Mouse (Mus musculus) neural tube, embryonic 13.5 days (tissue): ENCODE data around the gene Cdon. TPM values are rescaled to one million over a fixed set of nuclear protein-coding genes. Genes with fewer than 3 reads are reported as not detected.
A peak's percentile ranks its signal among the peaks of the same experiment; 100 is the strongest.

ENCODE experiments used
- ATAC-seq: fragments of 200-750 bp; cut with Nextera tagmentation; 2 replicates; pipeline ENCODE4 v1.8.0; 2017; ENCODE audit warnings: low read depth, mild to moderate bottlenecking, moderate TSS enrichment, moderate library complexity
- H3K27ac ChIP-seq: fragments of 300-500 bp; sonication (generic); replicated peaks from 2 replicates; pipeline ENCODE4 v1.5.1; 2015; ENCODE audit warnings: moderate library complexity, mild to moderate bottlenecking, inconsistent platforms
- H3K27me3 ChIP-seq: fragments of 300-500 bp; sonication (generic); 2 replicates; pipeline ENCODE4 v1.6.1; 2015; ENCODE audit warnings: mild to moderate bottlenecking, inconsistent platforms
- H3K36me3 ChIP-seq: fragments of 300-500 bp; sonication (generic); 2 replicates; pipeline ENCODE4 v1.6.1; 2015; ENCODE audit warnings: mild to moderate bottlenecking, inconsistent platforms
- H3K4me1 ChIP-seq: fragments of 300-500 bp; sonication (generic); replicated peaks from 2 replicates; pipeline ENCODE4 v1.6.1; 2015; ENCODE audit warnings: inconsistent platforms
- H3K4me2 ChIP-seq: fragments of 300-500 bp; sonication (generic); 2 replicates; pipeline ENCODE4 v1.6.1; 2015; ENCODE audit warnings: inconsistent platforms, mild to moderate bottlenecking, moderate library complexity
- H3K4me3 ChIP-seq: fragments of 300-500 bp; sonication (generic); 2 replicates; pipeline ENCODE4 v1.5.1; 2015; ENCODE audit warnings: mild to moderate bottlenecking, inconsistent platforms
- H3K9ac ChIP-seq: fragments of 300-500 bp; sonication (generic); 2 replicates; pipeline ENCODE4 v1.6.1; 2015; ENCODE audit warnings: moderate library complexity, mild to moderate bottlenecking, inconsistent platforms
- H3K9me3 ChIP-seq: fragments of 300-500 bp; sonication (generic); 2 replicates; pipeline ENCODE4 v1.6.1; 2016; ENCODE audit warnings: inconsistent platforms
- WGBS: fragments of 180-500 bp; shearing (Covaris S2); methylation state at CpG from one replicate; pipeline ENCODE4 v1.1.7; 2015; 5-methylcytosine and 5-hydroxymethylcytosine counted together
- polyA plus RNA-seq: library from polyadenylated mRNA; unstranded; fragments of >200 nt; fragmentation: Nextera tagmentation; extraction: Ambion mirVana; gene quantifications from 2 replicates; pipeline ENCODE4 v1.2.1, GENCODE M21; 2015

Gene Cdon
- polyA plus RNA-seq, 1 experiment from 2014 or later: 3.5 TPM

GRCm38 (mm10) chr9:35533266-35533665 lies 112.3 kb downstream of the Cdon start:
- Histone ChIP-seq H3K4me1 (peaks cover 8% of the 10 kb centered on the region), H3K27ac (no peak overlapping the region), H3K9ac (no peak overlapping the region), H3K27me3 (no peaks in the 10 kb centered on the region), H3K36me3 (no peaks in the 10 kb centered on the region), H3K9me3 (no peaks in the 10 kb centered on the region), H3K4me3 (no peak overlapping the region), H3K4me2 (no peak overlapping the region)
- 69% methylated on average over 9 of the region's 9 CpGs for WGBS
- ATAC-seq: no peak

DNA sequence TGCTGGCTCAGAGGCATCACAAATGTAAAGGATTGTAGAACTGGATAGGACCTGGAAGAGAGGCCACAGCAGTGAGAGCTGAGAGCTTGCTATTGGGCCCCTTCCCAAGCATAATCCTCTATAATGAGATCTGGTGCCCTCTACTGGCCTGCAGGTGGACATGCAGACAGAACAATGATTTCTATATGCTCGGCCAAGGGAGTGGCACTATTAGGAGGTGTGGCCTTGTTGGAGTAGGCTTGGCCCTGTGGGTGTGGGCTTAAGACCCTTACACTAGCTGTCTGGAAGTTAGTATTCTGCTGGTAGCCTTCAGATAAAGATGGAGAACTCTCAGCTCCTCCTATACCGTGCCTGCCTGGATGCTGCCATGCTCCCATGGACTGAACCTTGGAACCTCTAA lies 114.2 kb downstream of the Cdon start:
- H3K4me3 ChIP-seq: no peak overlapping the region
- H3K4me2 ChIP-seq: no peak overlapping the region
- H3K27ac ChIP-seq: no peak overlapping the region
- no peak overlapping the region for H3K9ac ChIP-seq
- H3K4me1 ChIP-seq: peaks cover 2% of the 10 kb centered on the region
- no peaks in the 10 kb centered on the region for H3K9me3 ChIP-seq
- peak; percentile 92 for ATAC-seq
- H3K27me3 ChIP-seq: no peaks in the 10 kb centered on the region
- 10% methylated on average over 2 of the region's 2 CpGs for WGBS
- H3K36me3 ChIP-seq: peaks cover under 1% of the 10 kb centered on the region; the same call in 1 of the 2 replicates

GRCm38 (mm10) chr9:35535876-35536275 lies 114.9 kb downstream of the Cdon start:
- 82% methylated on average over 4 of the region's 4 CpGs for WGBS
- no peaks in the 10 kb centered on the region for H3K27me3 ChIP-seq
- no peaks in the 10 kb centered on the region for H3K4me1 ChIP-seq
- no peak for ATAC-seq
- no peak overlapping the region for H3K27ac ChIP-seq
- H3K9ac ChIP-seq: no peak overlapping the region
- H3K4me2 ChIP-seq: no peak overlapping the region
- H3K36me3 ChIP-seq: peaks cover 8% of the 10 kb centered on the region; the same call in 1 of the 2 replicates
- H3K9me3 ChIP-seq: no peaks in the 10 kb centered on the region
- H3K4me3 ChIP-seq: no peak overlapping the region

- WGBS: 74% methylated on average over 13 of the region's 13 CpGs
- no peak overlapping the region for H3K9ac ChIP-seq
- H3K4me1 ChIP-seq: no peaks in the 10 kb centered on the region
- no peak for ATAC-seq
- no peaks in the 10 kb centered on the region for H3K27me3 ChIP-seq
- no peak overlapping the region for H3K27ac ChIP-seq
- no peak overlapping the region for H3K4me2 ChIP-seq
- H3K9me3 ChIP-seq: no peaks in the 10 kb centered on the region
- H3K36me3 ChIP-seq: peaks cover 27% of the 10 kb centered on the region
- H3K4me3 ChIP-seq: no peak overlapping the region
These were observed 118.2 kb downstream of the Cdon start for GRCm38 (mm10) chr9:35539001-35539750.

DNA sequence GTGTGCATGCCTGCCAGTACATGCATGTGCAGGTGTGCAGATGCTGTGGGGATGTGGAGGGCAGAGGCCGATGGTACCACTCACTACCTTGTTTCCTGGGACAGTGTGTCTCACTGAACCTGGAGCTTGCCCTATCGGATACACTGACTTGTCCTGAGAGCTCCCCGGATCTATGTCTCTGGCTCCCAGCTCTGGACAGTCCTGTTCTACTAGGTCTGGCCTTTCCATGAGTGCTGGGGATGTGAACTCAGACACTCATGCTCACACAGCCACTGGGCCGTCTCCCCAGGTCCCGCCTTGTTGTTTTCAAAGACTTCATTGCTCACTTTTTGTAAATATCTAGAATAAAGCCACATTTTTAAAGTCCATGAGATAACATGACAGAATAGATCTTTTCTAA lies 120.1 kb downstream of the Cdon start:
- no peak overlapping the region for H3K27ac ChIP-seq
- H3K4me2 ChIP-seq: no peak overlapping the region
- peak; percentile 16; the same call in 1 of the 2 replicates for ATAC-seq
- H3K36me3 ChIP-seq: peaks cover 45% of the 10 kb centered on the region
- no peak overlapping the region for H3K4me3 ChIP-seq
- no peaks in the 10 kb centered on the region for H3K9me3 ChIP-seq
- 89% methylated on average over 5 of the region's 5 CpGs for WGBS
- no peaks in the 10 kb centered on the region for H3K27me3 ChIP-seq
- H3K9ac ChIP-seq: no peak overlapping the region
- H3K4me1 ChIP-seq: peaks cover 6% of the 10 kb centered on the region

DNA sequence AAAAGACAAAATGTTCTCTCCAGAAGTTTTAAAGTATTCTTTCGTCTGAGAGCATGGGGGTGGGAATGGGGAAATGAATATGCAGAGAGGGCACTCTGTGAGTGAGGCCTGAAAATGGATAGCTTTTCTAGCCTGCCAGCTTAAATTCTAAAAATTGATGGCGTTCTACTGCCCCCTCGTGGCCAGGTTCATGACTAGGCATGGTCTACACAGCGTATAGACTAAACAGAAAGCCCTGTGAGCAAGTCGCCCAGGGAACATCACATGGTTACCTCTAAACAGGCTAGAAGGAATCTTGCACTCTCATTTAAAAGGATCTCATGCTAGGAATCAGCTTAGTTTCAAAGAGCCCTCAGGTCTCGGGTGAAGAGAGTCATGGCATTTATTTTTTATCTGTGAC lies 120.6 kb downstream of the Cdon start:
- no peak overlapping the region for H3K27ac ChIP-seq
- H3K4me1 ChIP-seq: peaks cover 6% of the 10 kb centered on the region
- peaks cover 50% of the 10 kb centered on the region for H3K36me3 ChIP-seq
- ATAC-seq: peak; percentile 68; the same call in 1 of the 2 replicates
- WGBS: 10% methylated on average over 6 of the region's 6 CpGs
- H3K9ac ChIP-seq: no peak overlapping the region
- H3K4me2 ChIP-seq: no peak overlapping the region
- H3K27me3 ChIP-seq: no peaks in the 10 kb centered on the region
- no peak overlapping the region for H3K4me3 ChIP-seq
- no peaks in the 10 kb centered on the region for H3K9me3 ChIP-seq

GRCm38 (mm10) chr9:35541941-35542340 lies 121.0 kb downstream of the Cdon start:
- WGBS: 71% methylated on average over 6 of the region's 6 CpGs
- Histone ChIP-seq H3K36me3 (peaks cover 54% of the 10 kb centered on the region), H3K4me2 (no peak overlapping the region), H3K4me1 (peaks cover 6% of the 10 kb centered on the region), H3K27ac (no peak overlapping the region), H3K27me3 (no peaks in the 10 kb centered on the region), H3K9me3 (no peaks in the 10 kb centered on the region), H3K9ac (no peak overlapping the region), H3K4me3 (no peak overlapping the region)
- no peak for ATAC-seq

- Histone ChIP-seq H3K9me3 (no peaks in the 10 kb centered on the region), H3K27ac (no peak overlapping the region), H3K36me3 (peaks cover 66% of the 10 kb centered on the region), H3K4me3 (no peak overlapping the region), H3K4me2 (no peak overlapping the region), H3K4me1 (peaks cover 6% of the 10 kb centered on the region), H3K9ac (no peak overlapping the region), H3K27me3 (no peaks in the 10 kb centered on the region)
- no peak for ATAC-seq
- 76% methylated on average over 14 of the region's 14 CpGs for WGBS
These were observed 122.4 kb downstream of the Cdon start for GRCm38 (mm10) chr9:35543099-35543860.

DNA sequence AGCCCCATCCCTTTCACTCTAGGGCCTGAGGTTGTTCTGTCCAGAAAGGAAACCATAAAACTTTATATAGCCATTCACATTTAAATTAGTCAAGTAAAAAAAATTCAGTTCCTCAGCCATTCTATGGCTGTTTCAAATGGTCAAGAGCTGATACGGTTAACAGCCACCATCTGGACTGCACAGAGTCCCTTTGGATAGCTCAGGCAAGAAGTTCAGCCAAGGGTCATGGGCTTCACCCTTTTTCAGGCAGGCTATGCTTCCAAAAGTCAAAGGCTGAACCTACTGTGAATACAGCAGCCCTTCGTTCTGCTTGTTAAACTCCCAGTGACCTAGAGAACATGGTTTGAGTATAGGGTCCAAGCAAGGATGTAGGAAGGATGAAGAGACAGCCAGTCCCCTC lies 123.7 kb downstream of the Cdon start:
- peaks cover 6% of the 10 kb centered on the region for H3K4me1 ChIP-seq
- peaks cover 68% of the 10 kb centered on the region for H3K36me3 ChIP-seq
- H3K9ac ChIP-seq: no peak overlapping the region
- no peak for ATAC-seq
- H3K27ac ChIP-seq: no peak overlapping the region
- 13% methylated on average over 2 of the region's 2 CpGs for WGBS
- no peaks in the 10 kb centered on the region for H3K9me3 ChIP-seq
- H3K27me3 ChIP-seq: no peaks in the 10 kb centered on the region
- H3K4me2 ChIP-seq: no peak overlapping the region
- no peak overlapping the region for H3K4me3 ChIP-seq

DNA sequence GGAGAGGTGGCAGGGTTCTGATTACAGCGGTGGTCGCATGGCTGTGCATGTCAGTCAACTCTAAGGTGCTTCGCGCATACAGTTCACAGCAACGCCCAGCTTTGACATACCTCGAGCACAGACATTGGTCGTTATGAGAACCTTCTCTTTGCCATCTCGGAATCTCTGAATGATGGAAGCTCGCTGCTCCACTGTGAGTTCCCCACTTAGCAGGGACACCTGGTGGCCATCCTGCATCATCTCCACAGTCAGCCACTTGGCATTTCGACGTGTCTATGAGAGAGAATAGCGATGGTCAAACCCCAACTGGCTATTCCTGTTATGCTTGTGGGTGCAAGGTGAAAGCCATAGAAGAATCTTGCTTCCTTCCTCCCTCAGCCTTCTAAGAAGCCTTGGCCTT lies 124.8 kb downstream of the Cdon start:
- WGBS: 76% methylated on average over 12 of the region's 12 CpGs
- H3K36me3 ChIP-seq: peaks cover 66% of the 10 kb centered on the region
- no peaks in the 10 kb centered on the region for H3K27me3 ChIP-seq
- H3K4me3 ChIP-seq: no peak overlapping the region
- H3K9me3 ChIP-seq: no peaks in the 10 kb centered on the region
- H3K27ac ChIP-seq: no peak overlapping the region
- H3K4me2 ChIP-seq: no peak overlapping the region
- ATAC-seq: no peak
- H3K9ac ChIP-seq: no peak overlapping the region
- H3K4me1 ChIP-seq: peaks cover 6% of the 10 kb centered on the region

DNA sequence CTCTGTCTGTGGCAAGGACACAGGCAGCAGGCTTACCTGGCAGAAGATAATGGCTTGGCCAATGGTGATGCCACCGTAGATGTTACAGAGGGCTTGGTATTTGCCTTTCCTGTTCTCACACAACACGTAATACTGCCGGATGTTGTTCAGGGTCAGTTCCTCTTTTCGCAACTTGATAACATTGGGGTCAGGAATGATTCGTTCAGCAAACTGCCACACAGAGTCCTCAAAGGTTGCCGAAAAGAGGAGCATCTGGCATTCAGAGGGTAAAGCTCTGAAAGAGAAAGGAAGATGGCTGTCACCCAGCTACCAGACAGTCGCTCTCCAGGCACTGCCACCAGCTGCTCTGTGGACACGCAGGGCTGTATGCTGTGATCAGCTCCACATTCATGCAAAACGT lies 125.8 kb downstream of the Cdon start:
- Histone ChIP-seq H3K4me3 (no peak overlapping the region), H3K4me1 (peaks cover 6% of the 10 kb centered on the region), H3K9me3 (no peaks in the 10 kb centered on the region), H3K27ac (no peak overlapping the region), H3K36me3 (peaks cover 68% of the 10 kb centered on the region), H3K9ac (no peak overlapping the region), H3K27me3 (no peaks in the 10 kb centered on the region), H3K4me2 (no peak overlapping the region)
- no peak for ATAC-seq
- 86% methylated on average over 9 of the region's 9 CpGs for WGBS

GRCm38 (mm10) chr9:35548455-35548854 lies 127.5 kb downstream of the Cdon start:
- H3K36me3 ChIP-seq: peaks cover 68% of the 10 kb centered on the region
- H3K4me1 ChIP-seq: peaks cover 6% of the 10 kb centered on the region
- no peak for ATAC-seq
- WGBS: 72% methylated on average over 9 of the region's 9 CpGs
- no peak overlapping the region for H3K9ac ChIP-seq
- no peak overlapping the region for H3K4me3 ChIP-seq
- no peaks in the 10 kb centered on the region for H3K27me3 ChIP-seq
- no peaks in the 10 kb centered on the region for H3K9me3 ChIP-seq
- no peak overlapping the region for H3K4me2 ChIP-seq
- no peak overlapping the region for H3K27ac ChIP-seq
